Mouse (Mus musculus) limb, embryonic 14.5 days (tissue): Measurements from ENCODE around the gene Arhgef17. TPM values are rescaled to one million over a fixed set of nuclear protein-coding genes. Genes with fewer than 3 reads are reported as not detected.

ENCODE experiments used
- ATAC-seq: fragments of 200-750 bp; cut with Nextera tagmentation; 2 replicates; pipeline ENCODE4 v1.8.0; 2017; ENCODE audit warnings: low read depth, moderate number of reproducible peaks, moderate TSS enrichment; ENCODE audit not compliant: low FRiP score
- DNase-seq: peaks from one replicate; pipeline ENCODE4 v3.0.0-alpha.2; 2015; ENCODE audit warnings: low spot score
- H3K27ac ChIP-seq: fragments of 300-500 bp; sonication (generic); replicated peaks from 2 replicates; pipeline ENCODE4 v1.5.1; 2014; ENCODE audit warnings: low read depth, mild to moderate bottlenecking, low read length, moderate library complexity, mixed read lengths
- H3K27me3 ChIP-seq: fragments of 300-500 bp; sonication (generic); 2 replicates; pipeline ENCODE4 v1.6.1; 2014; ENCODE audit warnings: low read length, mixed read lengths; ENCODE audit not compliant: control insufficient read depth, insufficient read depth
- H3K36me3 ChIP-seq: fragments of 300-500 bp; sonication (generic); 2 replicates; pipeline ENCODE4 v1.6.1; 2014; ENCODE audit warnings: mild to moderate bottlenecking, low read length, moderate library complexity, mixed read lengths; ENCODE audit not compliant: control insufficient read depth, insufficient read depth
- H3K4me1 ChIP-seq: fragments of 300-500 bp; sonication (generic); 2 replicates; pipeline ENCODE4 v1.6.1; 2014; ENCODE audit warnings: antibody characterized with exemption, low read length, mixed read lengths; ENCODE audit not compliant: control insufficient read depth, insufficient read depth
- H3K4me2 ChIP-seq: fragments of 300-500 bp; sonication (generic); replicated peaks from 2 replicates; pipeline ENCODE4 v1.6.1; 2014; ENCODE audit warnings: low read depth, mild to moderate bottlenecking, low read length, moderate library complexity; ENCODE audit not compliant: severe bottlenecking
- H3K4me3 ChIP-seq: fragments of 300-500 bp; sonication (generic); replicated peaks from 2 replicates; pipeline ENCODE4 v1.5.1; 2014; ENCODE audit warnings: low read length
- H3K9ac ChIP-seq: fragments of 300-500 bp; sonication (generic); 2 replicates; pipeline ENCODE4 v1.6.1; 2014; ENCODE audit warnings: mild to moderate bottlenecking, low read depth, low read length, moderate library complexity; ENCODE audit not compliant: severe bottlenecking
- H3K9me3 ChIP-seq: fragments of 300-500 bp; sonication (generic); 2 replicates; pipeline ENCODE4 v1.6.1; 2016; ENCODE audit warnings: low read length; ENCODE audit not compliant: control insufficient read depth
- POLR2A ChIP-seq: fragments of 200-500 bp; IDR thresholded peaks from 2 replicates; pipeline ENCODE4 v1.8.0; 2012; ENCODE audit warnings: inconsistent platforms, mild to moderate bottlenecking, moderate library complexity, borderline replicate concordance; ENCODE audit not compliant: insufficient read depth, insufficient read length; ENCODE audit errors: extremely low read depth
- WGBS: fragments of 180-500 bp; shearing (Covaris S2); extraction: QIAGEN DNeasy Blood & Tissue Kit; methylation state at CpG from one replicate; pipeline ENCODE4 v1.1.7; 2014; 5-methylcytosine and 5-hydroxymethylcytosine counted together
- polyA plus RNA-seq, 2 experiments: library from polyadenylated mRNA; depleted of rRNA in 1 of 2; stranded (reverse) in 1 of 2; unstranded in 1 of 2; fragments of >200 nt; fragmentation: Nextera tagmentation in 1 of 2; extraction: Ambion mirVana in 1 of 2; gene quantifications; 2 replicates each; pipeline versions ENCODE4 v1.2.1 to v1.2.3; 2012 to 2014

The Arhgef17 gene
- polyA plus RNA-seq, 2 experiments = 15.4 to 42.8 TPM

DNA sequence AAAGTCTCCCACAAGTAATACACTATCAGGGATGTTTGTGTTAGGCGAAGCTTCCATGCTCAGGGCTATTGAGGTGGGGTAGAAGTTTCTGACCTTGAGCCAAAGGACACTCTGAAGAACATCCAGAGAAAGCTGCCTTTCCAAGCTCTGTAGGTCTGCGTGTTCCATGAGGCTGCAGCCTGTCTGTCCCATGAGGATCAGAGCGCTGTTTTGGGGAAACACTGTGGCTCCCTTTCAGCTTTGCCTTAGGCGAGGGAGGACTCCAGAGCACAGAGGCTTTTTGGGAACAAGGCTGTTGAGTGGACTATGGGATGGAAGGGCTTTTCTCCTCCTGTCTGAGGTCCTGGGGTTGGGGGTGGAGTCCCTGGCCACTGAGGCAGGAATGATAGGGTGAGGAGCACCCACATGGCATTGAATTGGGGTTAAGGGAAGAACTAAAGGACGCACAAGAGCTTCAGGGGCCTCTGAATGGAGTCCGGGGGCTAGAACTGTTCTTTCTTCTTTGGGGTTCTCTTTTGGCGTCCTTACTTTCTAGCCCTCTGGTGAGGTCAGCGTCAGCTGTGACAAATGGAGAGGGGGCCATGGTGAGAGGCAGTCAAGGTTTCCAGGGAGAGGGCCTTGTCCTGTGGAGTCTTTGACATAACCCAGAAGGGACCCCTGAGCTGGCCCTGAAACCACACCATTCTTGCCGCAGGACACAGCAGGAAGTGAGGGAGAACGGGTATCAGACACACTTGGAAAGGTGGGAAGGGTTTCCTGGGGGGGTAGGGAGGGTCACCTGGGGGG lies 37.2 kb upstream of the Arhgef17 start:
- no peak for TF ChIP-seq POLR2A
- ATAC-seq (no peak), DNase-seq (no peak)
- 72% methylated on average over 10 of the region's 10 CpGs for WGBS
- no peak overlapping the region for H3K4me3 ChIP-seq
- no peaks in the 10 kb centered on the region; the same call in 1 of the 2 replicates for H3K4me1 ChIP-seq
- H3K27me3 ChIP-seq = peaks cover 3% of the 10 kb centered on the region; the same call in 1 of the 2 replicates
- no peak overlapping the region for H3K9ac ChIP-seq
- H3K9me3 ChIP-seq = no peaks in the 10 kb centered on the region
- H3K27ac ChIP-seq = no peak overlapping the region
- no peak overlapping the region for H3K4me2 ChIP-seq
- H3K36me3 ChIP-seq = no peaks in the 10 kb centered on the region

DNA sequence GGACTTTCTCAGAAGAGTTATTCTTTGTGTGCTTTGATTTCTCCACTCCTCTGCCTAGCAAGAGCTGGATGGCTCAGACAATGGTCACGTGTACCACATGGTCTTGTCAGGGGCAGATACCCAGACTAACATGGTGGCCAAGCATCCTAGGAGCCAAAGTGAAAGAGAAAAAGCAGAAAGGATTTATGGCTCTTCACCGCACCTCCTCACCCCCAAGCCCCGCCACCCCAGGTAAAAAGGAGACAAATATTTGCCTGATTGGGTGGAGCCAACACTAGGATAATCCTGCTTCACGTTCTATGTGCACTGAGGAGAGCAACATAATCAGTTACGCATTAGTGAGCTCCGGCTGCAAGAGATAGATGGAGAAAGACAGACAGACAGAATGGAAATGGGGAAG lies 36.5 kb upstream of the Arhgef17 start:
- ATAC-seq = no peak

DNA sequence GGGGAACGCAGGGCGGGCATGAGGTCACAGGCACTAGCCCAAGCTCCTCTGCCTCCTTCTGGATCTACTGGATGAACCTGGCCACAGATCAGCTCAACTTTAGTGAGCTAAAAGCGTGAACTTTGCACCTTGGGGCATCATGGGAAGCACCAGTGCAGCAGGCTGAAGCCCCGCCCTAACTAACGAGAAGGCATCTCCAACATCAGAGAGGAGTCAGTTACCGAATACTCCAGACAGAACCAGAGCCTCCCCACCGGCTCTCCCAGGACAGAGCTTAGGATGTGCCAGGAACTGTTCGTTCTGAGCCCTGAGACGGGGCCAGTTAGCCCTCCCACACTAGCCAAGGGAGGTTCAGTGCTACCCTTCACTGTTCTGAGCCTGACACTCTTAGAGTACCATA lies 35.9 kb upstream of the Arhgef17 start:
- no peak overlapping the region for H3K4me3 ChIP-seq
- H3K36me3 ChIP-seq = no peaks in the 10 kb centered on the region
- no peaks in the 10 kb centered on the region for H3K27me3 ChIP-seq
- TF ChIP-seq POLR2A = no peak
- no peak overlapping the region for H3K9ac ChIP-seq
- H3K4me2 ChIP-seq = no peak overlapping the region
- H3K9me3 ChIP-seq = no peaks in the 10 kb centered on the region
- DNase-seq (no peak), ATAC-seq (no peak)
- no peak overlapping the region for H3K27ac ChIP-seq
- no peaks in the 10 kb centered on the region for H3K4me1 ChIP-seq
- 70% methylated on average over 9 of the region's 9 CpGs for WGBS

More for the DNA sequence above, 36.5 kb upstream of the Arhgef17 start:
- WGBS = 81% methylated on average over 6 of the region's 6 CpGs
- Histone ChIP-seq H3K27me3 (no peaks in the 10 kb centered on the region), H3K4me3 (no peak overlapping the region), H3K27ac (no peak overlapping the region), H3K4me2 (no peak overlapping the region), H3K36me3 (no peaks in the 10 kb centered on the region), H3K9me3 (no peaks in the 10 kb centered on the region), H3K4me1 (no peaks in the 10 kb centered on the region), H3K9ac (no peak overlapping the region)
- no peak for DNase-seq
- TF ChIP-seq POLR2A = no peak

DNA sequence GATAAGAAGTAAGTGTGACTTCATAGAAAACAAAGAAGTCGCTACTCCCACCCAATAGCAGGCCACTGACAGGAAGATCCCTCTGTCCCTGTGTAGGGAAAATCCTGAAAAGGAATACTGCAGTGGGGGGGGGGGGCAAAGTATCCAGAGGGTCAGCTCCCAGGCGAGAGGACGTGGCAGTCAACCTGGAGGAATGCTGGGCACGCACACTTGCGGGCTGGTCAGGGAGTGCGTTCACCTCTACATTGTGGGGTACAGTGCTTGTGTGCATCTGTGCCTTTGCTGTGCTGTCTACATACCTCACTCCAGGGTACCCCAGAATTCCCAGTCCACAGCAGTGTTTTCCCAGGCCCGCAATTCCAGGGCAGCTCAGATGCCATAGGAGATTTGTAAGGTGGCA lies 34.1 kb upstream of the Arhgef17 start:
- ATAC-seq = no peak
- Histone ChIP-seq H3K9me3 (no peaks in the 10 kb centered on the region), H3K9ac (no peak overlapping the region), H3K4me1 (no peaks in the 10 kb centered on the region), H3K36me3 (no peaks in the 10 kb centered on the region), H3K4me2 (no peak overlapping the region), H3K27me3 (no peaks in the 10 kb centered on the region), H3K27ac (no peak overlapping the region), H3K4me3 (no peak overlapping the region)
- TF ChIP-seq POLR2A = no peak
- 90% methylated on average over 7 of the region's 7 CpGs for WGBS
- no peak for DNase-seq

DNA sequence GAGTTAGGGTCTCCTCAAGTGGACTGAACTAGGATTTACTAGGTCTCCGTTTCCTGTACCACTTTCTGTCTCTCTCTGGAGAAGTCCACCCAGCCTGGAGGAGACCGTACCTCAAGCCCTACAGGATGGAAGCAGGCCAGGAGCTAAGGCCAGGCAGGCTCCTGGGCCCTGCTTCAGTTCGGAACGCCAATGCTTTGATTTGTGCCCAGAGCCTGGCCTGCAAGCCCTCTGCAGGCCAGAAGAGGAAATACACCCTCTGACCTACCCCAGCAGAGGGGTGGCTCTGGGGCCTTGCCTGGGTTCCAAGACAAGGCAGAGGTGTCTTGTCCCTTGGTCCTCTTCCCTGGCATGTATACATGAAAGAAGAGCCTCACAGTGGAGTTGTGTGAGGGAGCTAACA lies 33.2 kb upstream of the Arhgef17 start:
- TF ChIP-seq POLR2A = no peak
- Histone ChIP-seq H3K27ac (no peak overlapping the region), H3K9me3 (no peaks in the 10 kb centered on the region), H3K36me3 (no peaks in the 10 kb centered on the region), H3K27me3 (no peaks in the 10 kb centered on the region), H3K4me2 (no peak overlapping the region), H3K4me3 (no peak overlapping the region), H3K4me1 (no peaks in the 10 kb centered on the region), H3K9ac (no peak overlapping the region)
- no peak for ATAC-seq
- 23% methylated on average over 4 of the region's 4 CpGs for WGBS
- DNase-seq = peak; percentile 15
